Comparison of ENCODE assay signal across 29 mouse cellular contexts in the genomic region with DNA sequence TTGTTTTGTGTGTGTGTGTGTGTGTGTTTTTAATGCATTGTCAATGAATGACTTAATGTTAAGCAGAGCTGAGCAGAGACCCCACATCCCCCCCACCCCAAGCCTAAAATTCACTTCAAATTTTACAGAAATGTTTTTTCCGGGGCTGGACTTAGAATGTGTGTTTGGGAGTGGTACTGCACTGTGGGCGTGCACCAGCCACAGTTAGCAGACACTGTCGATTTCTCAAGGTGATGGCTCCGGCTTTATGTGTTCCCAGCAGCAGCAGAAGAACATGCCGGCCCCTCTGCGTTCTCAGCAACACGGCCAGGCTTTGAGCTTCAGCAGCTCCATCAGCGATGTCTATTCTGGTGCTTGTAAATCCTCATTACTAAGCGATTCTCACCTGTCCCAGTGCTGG. TPM values are rescaled to one million over a fixed set of nuclear protein-coding genes. Genes with fewer than 3 reads are reported as not detected.
DNase-seq lines count a peak whose midpoint lies in the region; ATAC-seq lines count a peak whose summit lies in the region.
"Had no signal": no experiment of that assay in that cellular context is flagged by ENCODE, and none has a peak within 500 bp of the region (broad histone marks: within the 10 kb centered on the region; RNA-seq: fewer than 3 reads in every experiment).

No protein-coding gene starts in this region.

- peak; percentile 63 for ATAC-seq in liver, embryonic 13.5 days (ENCODE audit: low read depth)
- ATAC-seq in megakaryocyte progenitor cell, adult 5-6 weeks (replicated peaks; ENCODE audit: poor library complexity): peak; percentile 49
- ATAC-seq: hindbrain, embryonic 16.5 days; intestine, embryonic 15.5 days; midbrain, embryonic 16.5 days; Patski had no signal

- H3K36me3 ChIP-seq in erythroblast, embryonic 14.5 days (ENCODE audit: control insufficient read depth): peaks cover 4% of the 10 kb centered on the region
- no peaks in the 10 kb centered on the region for H3K36me3 ChIP-seq in liver, embryonic 13.5 days
- H3K36me3 ChIP-seq: embryonic facial prominence, embryonic 10.5 days; forebrain, embryonic 12.5 days; intestine, embryonic 15.5 days; limb, embryonic 12.5 days; midbrain, embryonic 10.5 days; neural tube, embryonic 13.5 days; stomach, embryonic 15.5 days had no signal

- H3K9me3 ChIP-seq in erythroblast, embryonic 14.5 days (ENCODE audit: control insufficient read depth, low read length): no peaks in the 10 kb centered on the region
- no peaks in the 10 kb centered on the region for H3K9me3 ChIP-seq in liver, embryonic 13.5 days (replicated peaks)
- H3K9me3 ChIP-seq: embryonic facial prominence, embryonic 10.5 days; forebrain, embryonic 12.5 days; intestine, embryonic 15.5 days; limb, embryonic 12.5 days; midbrain, embryonic 10.5 days; neural tube, embryonic 13.5 days; stomach, embryonic 15.5 days had no signal

- no peaks in the 10 kb centered on the region for H3K27me3 ChIP-seq in erythroblast, embryonic 14.5 days (ENCODE audit: control insufficient read depth)
- H3K27me3 ChIP-seq in liver, embryonic 13.5 days: no peaks in the 10 kb centered on the region
- H3K27me3 ChIP-seq: intestine, embryonic 15.5 days; limb, embryonic 12.5 days; neural tube, embryonic 13.5 days; stomach, embryonic 15.5 days had no signal

- DNase-seq in R1 (ENCODE audit: low read depth, low spot score): peak; percentile 8
- DNase-seq in liver, embryonic 13.5 days: no peak
- no peak for DNase-seq in spleen, postnatal 4 days (ENCODE audit: low spot score in 2 of 2)
- no peak for DNase-seq in lung, adult 18-20 months
- DNase-seq in layer of hippocampus, adult 9-11 months: no peak
- DNase-seq: adrenal gland, postnatal 25 days; cerebellum, adult 9-11 months; heart, postnatal 4 days; kidney, adult 8-10 months; kidney, postnatal 25 days; layer of hippocampus, postnatal 36 days; lung, embryonic 14.5 days; retina, postnatal 1 day; thymus, adult 2 months; thymus, postnatal 4 days had no signal

- peak overlapping the region; percentile 37 for H3K27ac ChIP-seq in liver, embryonic 13.5 days
- H3K27ac ChIP-seq: embryonic facial prominence, embryonic 10.5 days; forebrain, embryonic 12.5 days; intestine, embryonic 15.5 days; layer of hippocampus, adult 2 months; limb, embryonic 12.5 days; midbrain, embryonic 10.5 days; neural tube, embryonic 13.5 days; stomach, embryonic 15.5 days had no signal

- 52% methylated on average over 9 of the region's 9 CpGs for WGBS in liver, embryonic 13.5 days (ENCODE audit: insufficient replicate concordance)

- peaks cover 69% of the 10 kb centered on the region for H3K4me1 ChIP-seq in erythroblast, embryonic 14.5 days (ENCODE audit: control insufficient read depth)
- peaks cover 52% of the 10 kb centered on the region for H3K4me1 ChIP-seq in liver, embryonic 13.5 days (replicated peaks)
- H3K4me1 ChIP-seq: stomach, embryonic 15.5 days had no signal

- H3K4me2 ChIP-seq in liver, embryonic 13.5 days: peak overlapping the region; percentile 39
- H3K4me2 ChIP-seq: forebrain, embryonic 12.5 days; intestine, embryonic 15.5 days; limb, embryonic 12.5 days; lung, embryonic 14.5 days; neural tube, embryonic 13.5 days; stomach, embryonic 15.5 days had no signal

- H3K4me3 ChIP-seq in erythroblast, embryonic 14.5 days (replicated peaks): peak overlapping the region; percentile 23
- H3K4me3 ChIP-seq in liver, embryonic 13.5 days (replicated peaks): no peak overlapping the region
- H3K4me3 ChIP-seq: embryonic facial prominence, embryonic 10.5 days; forebrain, embryonic 12.5 days; intestine, embryonic 15.5 days; layer of hippocampus, adult 2 months; limb, embryonic 12.5 days; midbrain, embryonic 10.5 days; myocyte; neural tube, embryonic 13.5 days; stomach, embryonic 15.5 days had no signal

- H3K9ac ChIP-seq in liver, embryonic 13.5 days: 0 out of 2 replicates have a peak overlapping the region, but pooled peaks have one; percentile 33
- H3K9ac ChIP-seq: forebrain, embryonic 12.5 days; intestine, embryonic 15.5 days; limb, embryonic 12.5 days; lung, embryonic 14.5 days; neural tube, embryonic 13.5 days; stomach, embryonic 15.5 days had no signal

RNA-seq across cellular contexts. Expression of gene Lmo2, which starts 25.3 kb away (rescaled TPM):
- 141 and 161 TPM in 2 replicates for polyA plus RNA-seq in erythroblast, embryonic 14.5 days (2012)
- 156 and 167 TPM in 2 replicates for polyA plus RNA-seq in liver, embryonic 13.5 days (2015; fragmentation: Nextera tagmentation; extraction: Ambion mirVana)
- total RNA-seq in megakaryocyte progenitor cell, adult 5-6 weeks (2015): 427 and 476 TPM in 2 replicates
- total RNA-seq in megakaryocyte progenitor cell, adult 5-6 weeks (2017): 226 and 286 TPM in 2 replicates
